Mouse (Mus musculus): Measurements from ENCODE around the gene Pi4ka. TPM values are rescaled to one million over a fixed set of nuclear protein-coding genes. Genes with fewer than 3 reads are reported as not detected.
"Not testable (repeated sequence)": the region's sequence is repeated elsewhere in the genome, so short reads cannot be mapped to it uniquely, and the experiment has no call there.

Pi4ka gene
- total RNA-seq, 2 experiments from 2014 or later: 254 to 282 TPM

DNA sequence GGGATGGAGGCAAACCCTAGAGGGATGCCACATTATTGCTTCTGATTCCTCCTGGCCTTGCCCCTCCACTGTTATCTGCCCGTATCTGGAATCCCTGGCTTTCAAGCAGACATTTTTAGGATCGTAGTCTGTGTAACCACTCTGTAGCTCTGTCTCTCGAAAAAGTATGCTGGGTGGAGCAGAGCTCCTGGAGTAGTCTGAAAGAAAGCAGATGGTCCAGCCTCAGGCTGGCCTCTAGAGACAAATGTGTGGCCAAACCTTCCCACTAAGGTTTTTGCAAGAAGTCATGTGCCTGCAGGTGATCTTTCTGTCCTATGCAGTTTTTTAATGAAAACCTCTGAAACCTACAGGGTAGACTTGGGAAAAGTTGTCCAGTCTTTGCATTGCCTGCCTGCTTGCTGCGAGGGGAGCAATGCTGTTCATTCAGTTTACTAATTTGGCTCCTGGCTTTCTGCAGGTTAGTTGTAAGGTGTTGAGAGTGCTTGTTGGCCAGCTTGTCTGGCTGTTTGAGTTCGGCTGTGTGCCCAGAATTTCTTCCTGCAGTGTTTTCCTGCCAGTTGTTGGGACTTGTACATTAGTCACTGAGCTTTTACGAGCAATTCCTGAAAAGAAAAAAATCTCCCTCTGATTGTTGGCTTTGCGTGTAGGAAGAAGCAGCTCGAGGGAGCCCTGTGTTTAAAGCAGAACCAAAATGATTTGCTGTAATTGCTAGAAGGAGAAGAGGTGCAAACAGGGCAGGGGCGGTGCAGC, 171.0 kb downstream of the Pi4ka start:
- no peak for DNase-seq (ENCODE audit: extremely low spot score in 1 of 2, low spot score in 1 of 2)

DNA sequence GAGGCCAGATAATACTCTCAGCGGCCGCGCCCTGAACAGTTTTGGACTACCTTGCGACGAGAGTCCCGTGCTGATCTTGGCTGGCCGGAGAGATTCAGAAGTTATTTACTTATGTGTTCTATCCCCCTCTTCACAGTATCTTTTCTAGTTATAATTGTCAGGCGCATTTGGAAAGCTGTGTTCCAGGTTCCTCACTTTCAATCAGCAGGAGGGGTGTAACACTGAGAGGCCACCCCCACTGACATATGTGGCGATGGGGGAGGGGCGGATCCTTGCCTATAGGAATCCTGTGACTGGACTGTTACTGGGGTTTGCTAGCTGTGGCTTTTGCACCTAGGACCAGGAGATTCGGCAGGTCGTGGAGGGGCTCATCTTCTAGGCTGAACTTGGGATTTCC, 171.6 kb downstream of the Pi4ka start:
- DNase-seq (ENCODE audit: extremely low spot score in 1 of 2, low spot score in 1 of 2): peak in 1 of 2 experiments; percentile 41

DNA sequence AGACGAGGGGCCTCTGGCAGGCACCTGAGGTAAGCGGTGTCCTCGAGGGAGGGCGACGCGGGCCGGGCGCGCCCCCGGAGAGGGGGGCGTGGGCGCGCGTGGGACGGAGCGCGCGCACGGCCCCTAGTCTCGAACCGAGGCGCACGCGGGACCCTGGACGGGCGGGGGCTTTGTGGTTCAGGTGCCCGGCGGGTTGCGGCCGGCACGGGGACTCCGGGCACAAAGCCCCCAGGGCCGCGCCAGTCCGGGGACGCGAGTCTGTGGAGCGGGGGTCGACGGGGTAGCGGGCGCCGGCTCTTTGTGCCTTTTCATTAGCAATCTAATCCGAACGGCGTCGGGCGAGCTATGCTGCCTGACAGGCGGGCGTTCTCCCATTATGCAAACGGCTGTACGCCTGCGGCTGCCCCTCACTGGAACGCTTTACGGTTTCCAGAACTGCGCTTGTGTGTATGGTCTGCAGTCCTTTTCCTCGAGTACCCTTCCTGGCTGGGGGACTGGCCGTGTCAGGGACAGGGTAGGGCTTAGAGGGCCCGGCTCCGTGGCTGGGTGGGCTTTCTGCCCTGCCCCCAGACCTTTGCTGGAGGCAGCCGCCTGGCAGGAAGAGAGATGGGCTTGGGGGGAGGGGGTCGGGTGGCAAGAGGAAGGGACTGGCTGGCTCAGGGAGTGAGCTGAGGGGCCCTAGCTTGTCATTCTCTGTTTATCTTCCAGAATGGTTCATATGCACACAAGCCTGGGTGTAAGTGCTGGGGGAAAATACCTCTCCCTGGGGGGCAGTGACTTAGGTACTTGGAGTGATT, 172.2 kb downstream of the Pi4ka start:
- DNase-seq (ENCODE audit: extremely low spot score in 1 of 2, low spot score in 1 of 2): peak; percentile 27 to 40

DNA sequence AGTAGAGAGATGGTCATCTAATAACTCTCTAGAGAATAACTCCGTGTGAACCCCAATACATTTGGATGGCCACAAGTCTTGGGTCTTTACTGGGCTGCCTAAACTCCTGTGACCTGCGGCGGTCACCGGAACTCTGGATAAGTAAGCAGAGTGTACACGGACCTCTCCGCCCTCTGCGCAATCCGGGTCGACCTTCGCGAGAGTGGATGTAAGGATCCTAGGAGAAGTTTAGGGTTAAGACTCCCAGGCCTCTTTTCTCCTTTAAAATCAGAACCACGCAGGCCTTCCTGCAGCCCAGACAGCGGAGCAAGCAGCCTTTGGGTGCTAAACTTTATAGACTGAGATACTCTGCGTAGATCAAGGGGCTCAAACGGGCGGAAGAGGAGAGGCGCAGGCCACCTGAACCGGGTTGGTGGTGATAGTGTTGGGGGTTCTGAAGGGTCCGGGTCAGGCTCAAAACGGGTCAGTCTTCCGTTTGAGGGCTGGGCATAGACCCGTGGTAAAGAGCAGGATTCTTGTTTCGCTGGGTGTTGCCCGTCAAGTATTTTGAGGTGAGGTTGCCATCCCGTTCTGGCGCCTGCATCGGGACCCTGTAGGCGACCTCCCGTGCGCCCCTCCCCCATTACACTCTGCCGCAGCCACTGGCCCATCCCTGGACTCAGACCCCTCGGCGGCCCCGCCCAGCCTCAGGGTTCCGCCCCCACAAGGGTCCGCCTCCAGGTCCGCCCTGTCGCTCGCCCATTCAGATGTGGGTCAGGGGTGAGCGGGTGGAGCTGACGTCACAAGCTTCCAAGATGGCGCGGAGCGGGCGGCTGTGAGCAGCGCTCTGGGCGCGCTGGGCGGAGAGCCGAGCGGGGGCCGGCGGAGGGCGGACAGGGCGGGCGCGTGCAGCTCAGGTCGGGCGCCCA, 173.1 kb downstream of the Pi4ka start, which contains the start of gene Hic2:
Hic2 (plus strand) TSS at position 779 of the 908 bp plus-strand sequence.
- peak; percentile 75 to 87 for DNase-seq (ENCODE audit: extremely low spot score in 1 of 2, low spot score in 1 of 2)

DNA sequence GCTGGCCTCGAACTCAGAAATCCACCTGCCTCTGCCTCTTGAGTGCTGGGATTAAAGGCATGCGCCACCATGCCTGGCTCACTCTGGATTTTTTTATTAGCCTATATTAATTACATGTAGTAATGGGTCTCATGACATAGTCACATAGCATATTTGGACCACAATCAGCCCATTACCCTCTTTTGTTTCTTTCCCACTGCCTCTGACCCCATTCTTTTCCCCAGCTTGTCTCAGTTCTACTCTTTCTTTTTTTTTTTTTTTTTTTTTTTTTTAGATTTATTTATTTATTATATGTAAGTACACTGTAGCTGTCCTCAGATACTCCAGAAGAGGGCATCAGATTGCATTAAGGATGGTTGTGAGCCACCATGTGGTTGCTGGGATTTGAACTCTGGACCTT, 174.6 kb downstream of the Pi4ka start:
- not testable (repeated sequence) for DNase-seq (ENCODE audit: extremely low spot score in 1 of 2, low spot score in 1 of 2)

Other genes starting within 250 kb of the Pi4ka start
- gene Ube2l3, start 203.7 kb downstream of the Pi4ka start, total RNA-seq (2021): 100 to 1,000 TPM; 149 to 162 TPM
- gene Rimbp3, start 197.7 kb downstream of the Pi4ka start, total RNA-seq (2021): 1 to 10 TPM; 3.1 to 4.2 TPM
- 1 to 10 TPM; 4.1 to 5.7 TPM for gene Hic2, start 172.7 kb downstream of the Pi4ka start, total RNA-seq (2021)
- 100 to 1,000 TPM in 1 of 2 experiments, 10 to 100 TPM in 1; 83.7 to 112 TPM for gene Tmem191c, start 130.2 kb downstream of the Pi4ka start, total RNA-seq (2021)
- under 1 TPM; 0.63 to 0.79 TPM for gene Serpind1, start 74.9 kb downstream of the Pi4ka start, total RNA-seq (2021)
- 10 to 100 TPM; 20.9 to 24.0 TPM for gene Snap29, start 328 bp downstream of the Pi4ka start, total RNA-seq (2021)
- 10 to 100 TPM; 34.3 to 38.5 TPM for gene Crkl, start 45.7 kb upstream of the Pi4ka start, total RNA-seq (2021)
- gene Aifm3, start 83.3 kb upstream of the Pi4ka start, total RNA-seq (2021): 10 to 100 TPM; 76.1 to 84.5 TPM
- 100 to 1,000 TPM; 189 to 193 TPM for gene Lztr1, start 102.4 kb upstream of the Pi4ka start, total RNA-seq (2021)
- 10 to 100 TPM; 39.8 to 47.8 TPM for gene Thap7, start 124.8 kb upstream of the Pi4ka start, total RNA-seq (2021)
- gene Lrrc74b, start 154.9 kb upstream of the Pi4ka start, total RNA-seq (2021): 1 to 10 TPM in 1 of 2 experiments, under 1 TPM in 1; 0.57 to 1.2 TPM
- 1 to 10 TPM in 1 of 2 experiments, under 1 TPM in 1; 0.64 to 1.3 TPM for gene P2rx6, start 155.6 kb upstream of the Pi4ka start, total RNA-seq (2021)
- gene Slc7a4, start 176.9 kb upstream of the Pi4ka start, total RNA-seq (2021): 100 to 1,000 TPM in 1 of 2 experiments, 10 to 100 TPM in 1; 88.1 to 103 TPM
- 10 to 100 TPM; 40.8 to 58.6 TPM for gene Smpd4, start 213.0 kb upstream of the Pi4ka start, total RNA-seq (2021)
- gene Ccdc74a, start 240.2 kb upstream of the Pi4ka start, total RNA-seq (2021): 10 to 100 TPM; 38.7 to 39.3 TPM

Measured in layer of hippocampus, postnatal 25 days (tissue).